Mouse (Mus musculus) cerebellum, adult 2 months (tissue): Measurements from ENCODE around the gene Mrgpra4. TPM values are rescaled to one million over a fixed set of nuclear protein-coding genes. Genes with fewer than 3 reads are reported as not detected.

Source experiments
- DNase-seq, 2 experiments: peaks; one replicate each; pipeline ENCODE4 v3.0.0; 2021
- H3K27ac ChIP-seq: fragments of 200-500 bp; 2 replicates; pipeline ENCODE4 v1.5.1; 2012; ENCODE audit warnings: low read length, control low read depth, inconsistent platforms; ENCODE audit not compliant: insufficient read depth
- H3K27me3 ChIP-seq: fragments of 200-500 bp; 2 replicates; pipeline ENCODE4 v1.6.1; 2012; ENCODE audit warnings: inconsistent platforms, mild to moderate bottlenecking, low read length, moderate library complexity; ENCODE audit not compliant: control insufficient read depth, insufficient read depth
- H3K4me1 ChIP-seq: fragments of 200-500 bp; 2 replicates; pipeline ENCODE4 v1.6.1; 2011; ENCODE audit warnings: low read length; ENCODE audit not compliant: control insufficient read depth, insufficient read depth
- H3K4me3 ChIP-seq: fragments of 200-500 bp; replicated peaks from 2 replicates; pipeline ENCODE3; 2011; ENCODE audit warnings: mild to moderate bottlenecking, low read depth, low read length, control low read depth; ENCODE audit not compliant: insufficient read depth
- CTCF ChIP-seq: fragments of 200-500 bp; IDR thresholded peaks from 2 replicates; pipeline ENCODE4 v1.5.1; 2011; ENCODE audit warnings: low read depth, mild to moderate bottlenecking, control low read depth, low read length, moderate library complexity, borderline replicate concordance; ENCODE audit not compliant: insufficient read depth
- POLR2A ChIP-seq: fragments of 200-500 bp; IDR thresholded peaks from 2 replicates; pipeline ENCODE4 v1.6.1; 2011; ENCODE audit warnings: low read length, control low read depth, borderline replicate concordance; ENCODE audit not compliant: insufficient read depth
- WGBS: fragments of 180-500 bp; shearing (Covaris S2); methylation state at CpG from one replicate; pipeline ENCODE4 v1.1.7; 2018; 5-methylcytosine and 5-hydroxymethylcytosine counted together
- polyA plus RNA-seq: library from polyadenylated mRNA; depleted of rRNA; stranded (reverse); fragments of >200 nt; gene quantifications from 2 replicates; pipeline ENCODE4 v1.2.3, GENCODE M21; 2012; rRNA removed

Mrgpra4 gene
- polyA plus RNA-seq, result not detected in 2 replicates

GRCm38 (mm10) chr7:47981995-47982394, at the start of gene Mrgpra4:
TSS of gene Mrgpra4 (minus strand) at chr7:47982095.
- no peak for DNase-seq
- no peaks in the 10 kb centered on the region for H3K4me1 ChIP-seq
- no peaks in the 10 kb centered on the region for H3K27me3 ChIP-seq
- no peak within 1 kb of the TSS for H3K27ac ChIP-seq
- WGBS, result 54% methylated on average over 1 of the region's 1 CpGs
- TF ChIP-seq POLR2A (no peak), CTCF (no peak)
- no peak within 1 kb of the TSS for H3K4me3 ChIP-seq

DNA sequence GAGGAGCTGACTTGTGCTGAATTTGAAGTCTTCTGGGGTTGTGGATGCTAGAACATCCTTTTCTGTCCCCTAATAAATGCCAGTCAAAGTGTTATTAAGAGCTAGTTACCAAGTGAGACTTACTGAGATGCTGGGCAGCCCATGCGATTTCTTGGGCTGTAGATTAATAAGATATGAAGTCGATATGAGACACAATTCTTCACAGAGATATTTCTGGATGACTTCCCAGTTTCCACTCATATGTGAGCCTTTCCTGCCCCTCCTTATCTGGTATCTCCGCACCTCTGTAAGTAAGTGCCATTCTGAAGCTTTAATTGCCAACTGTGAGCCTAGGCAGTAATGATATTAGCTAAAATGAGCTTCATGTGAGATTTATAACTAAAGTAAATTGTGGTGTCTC, 45.6 kb upstream of the Mrgpra4 start, which contains the start of gene Mrgprx1:
Gene Mrgprx1 (minus strand): TSS at position 101 of the 400 bp plus-strand sequence.
- no peaks in the 10 kb centered on the region for H3K4me1 ChIP-seq

DNA sequence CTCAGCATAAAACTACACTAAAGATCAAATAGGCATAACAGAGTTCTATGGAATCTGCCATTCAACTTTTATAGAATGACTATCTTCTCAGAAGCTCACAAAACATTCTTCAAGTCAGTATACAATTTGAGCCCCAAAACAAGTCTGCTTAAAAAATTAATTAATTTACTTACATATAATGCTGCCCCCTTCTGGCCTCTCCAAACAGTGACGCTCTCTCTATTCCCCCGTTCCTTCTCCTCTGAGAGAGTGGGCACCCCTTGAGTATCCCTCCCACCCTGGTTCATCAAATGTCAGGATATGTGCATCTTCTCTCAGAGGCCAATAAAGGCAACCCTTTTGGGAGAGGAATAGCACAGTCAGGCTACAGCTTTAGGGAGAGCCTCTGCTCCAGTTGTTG, 36.0 kb upstream of the Mrgpra4 start:
- no peak for DNase-seq
- Histone ChIP-seq H3K27ac (no peak overlapping the region), H3K4me1 (no peaks in the 10 kb centered on the region), H3K4me3 (no peak overlapping the region), H3K27me3 (no peaks in the 10 kb centered on the region)
- 58% methylated on average over 2 of the region's 2 CpGs for WGBS
- TF ChIP-seq CTCF (no peak), POLR2A (no peak)

More for the DNA sequence above, 45.6 kb upstream of the Mrgpra4 start, which contains the start of gene Mrgprx1:
- Histone ChIP-seq H3K27me3 (no peaks in the 10 kb centered on the region), H3K4me3 (no peak within 1 kb of the TSS), H3K27ac (no peak within 1 kb of the TSS)
- TF ChIP-seq CTCF (no peak), POLR2A (no peak)
- DNase-seq, result no peak
- 80% methylated on average over 3 of the region's 3 CpGs for WGBS

DNA sequence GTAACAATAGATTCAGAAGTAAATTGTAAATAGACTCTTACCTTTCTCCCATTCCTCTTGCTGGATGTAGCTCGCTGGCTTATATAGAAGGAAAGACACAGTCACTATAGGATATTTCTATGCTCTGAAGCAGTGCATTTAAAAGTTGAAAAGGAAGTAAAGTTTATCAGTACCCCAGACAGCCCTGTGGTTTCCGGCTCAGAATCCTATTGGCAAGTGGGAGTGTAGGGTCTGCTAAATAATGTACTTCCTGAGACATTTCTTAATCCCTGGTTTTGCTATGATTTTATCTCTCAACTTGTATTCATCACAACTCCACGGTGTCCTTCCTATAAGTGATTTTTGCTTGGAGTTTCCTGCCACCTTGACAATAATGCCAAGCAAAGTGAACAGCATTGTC, 13.8 kb upstream of the Mrgpra4 start:
- Histone ChIP-seq H3K4me3 (no peak overlapping the region), H3K27ac (no peak overlapping the region), H3K4me1 (no peaks in the 10 kb centered on the region), H3K27me3 (no peaks in the 10 kb centered on the region)
- no peak for DNase-seq
- WGBS, result 62% methylated on average over 3 of the region's 3 CpGs
- TF ChIP-seq POLR2A (no peak), CTCF (no peak)

- no peak for DNase-seq
- no peak for TF ChIP-seq POLR2A
- no peak for TF ChIP-seq CTCF
- H3K4me1 ChIP-seq, result no peaks in the 10 kb centered on the region
- H3K4me3 ChIP-seq, result no peak overlapping the region
- H3K27me3 ChIP-seq, result no peaks in the 10 kb centered on the region
- no peak overlapping the region for H3K27ac ChIP-seq
- WGBS, result 27% methylated on average over 1 of the region's 1 CpGs
These were observed 4.9 kb upstream of the Mrgpra4 start for GRCm38 (mm10) chr7:47986752-47987151.

Other genes with a start within 250 kb of the Mrgpra4 start
- gene Mrgprx1, start 45.5 kb upstream of the Mrgpra4 start, polyA plus RNA-seq, result not detected in 2 replicates
- not detected in 2 replicates for gene Mrgprb5, start 186.9 kb upstream of the Mrgpra4 start, polyA plus RNA-seq
- not detected in 2 replicates for gene Mrgprb4, start 217.2 kb upstream of the Mrgpra4 start, polyA plus RNA-seq